Mouse (Mus musculus) right cerebral cortex, adult 18-20 months (tissue): Measurements from ENCODE around the gene Mcu.
A peak's percentile ranks its signal among the peaks of the same experiment; 100 is the strongest.

Experiments
- DNase-seq: peaks from one replicate; pipeline ENCODE4 v3.0.0; 2022; ENCODE audit warnings: mixed read lengths

The Mcu gene

GRCm38 (mm10) chr10:59616522-59616921, at the start of gene Mcu:
Gene Mcu (minus strand): TSS chr10:59616692.
- DNase-seq, result peak; percentile 96

GRCm38 (mm10) chr10:59665503-59666291, 49.2 kb upstream of the Mcu start:
- peak; percentile 9 for DNase-seq

GRCm38 (mm10) chr10:59664765-59665164, 48.3 kb upstream of the Mcu start:
- no peak for DNase-seq

- no peak for DNase-seq
These were observed 40.3 kb upstream of the Mcu start for GRCm38 (mm10) chr10:59656799-59657198.

- no peak for DNase-seq
These were observed 30.4 kb upstream of the Mcu start for GRCm38 (mm10) chr10:59646821-59647378.

- DNase-seq, result no peak
These were observed 28.7 kb upstream of the Mcu start for GRCm38 (mm10) chr10:59645153-59645552.

GRCm38 (mm10) chr10:59644710-59645109, 28.2 kb upstream of the Mcu start:
- no peak for DNase-seq

- no peak for DNase-seq
These were observed 27.2 kb upstream of the Mcu start for GRCm38 (mm10) chr10:59643645-59644044.

GRCm38 (mm10) chr10:59642659-59643377, 26.3 kb upstream of the Mcu start:
- no peak for DNase-seq

- DNase-seq, result no peak
These were observed 22.1 kb upstream of the Mcu start for GRCm38 (mm10) chr10:59638576-59638975.

- DNase-seq, result no peak
These were observed 21.2 kb upstream of the Mcu start for GRCm38 (mm10) chr10:59637596-59638124.

- DNase-seq, result no peak
These were observed 20.4 kb upstream of the Mcu start for GRCm38 (mm10) chr10:59636751-59637533.

GRCm38 (mm10) chr10:59636048-59636447, 19.6 kb upstream of the Mcu start:
- DNase-seq, result no peak

GRCm38 (mm10) chr10:59629506-59629782, 13.0 kb upstream of the Mcu start:
- DNase-seq, result no peak

GRCm38 (mm10) chr10:59628641-59629505, 12.4 kb upstream of the Mcu start:
- no peak for DNase-seq

GRCm38 (mm10) chr10:59623496-59623895, 7.0 kb upstream of the Mcu start:
- DNase-seq, result no peak

- no peak for DNase-seq
These were observed 4.9 kb upstream of the Mcu start for GRCm38 (mm10) chr10:59621355-59621754.

GRCm38 (mm10) chr10:59617776-59618175, 1.3 kb upstream of the Mcu start:
- no peak for DNase-seq

- DNase-seq, result peak; percentile 50
These were observed 441 bp downstream of the Mcu start, which contains the start of gene Gm10322 for GRCm38 (mm10) chr10:59615981-59616520. Gene Gm10322 (plus strand): TSS chr10:59616063.

- no peak for DNase-seq
These were observed 1.1 kb downstream of the Mcu start for GRCm38 (mm10) chr10:59615411-59615810.

- DNase-seq, result no peak
These were observed 2.4 kb downstream of the Mcu start for GRCm38 (mm10) chr10:59614141-59614540.

- no peak for DNase-seq
These were observed 3.2 kb downstream of the Mcu start for GRCm38 (mm10) chr10:59613276-59613675.
